Mouse (Mus musculus) embryo, embryonic 10.5 days (tissue): ENCODE data around the gene R3hdm1.
"Not testable (repeated sequence)": the region's sequence is repeated elsewhere in the genome, so short reads cannot be mapped to it uniquely, and the experiment has no call there.

Experiments
- DNase-seq: peaks from one replicate; pipeline ENCODE4 v3.0.0-alpha.2; 2015; ENCODE audit warnings: low spot score

R3hdm1 gene

DNA sequence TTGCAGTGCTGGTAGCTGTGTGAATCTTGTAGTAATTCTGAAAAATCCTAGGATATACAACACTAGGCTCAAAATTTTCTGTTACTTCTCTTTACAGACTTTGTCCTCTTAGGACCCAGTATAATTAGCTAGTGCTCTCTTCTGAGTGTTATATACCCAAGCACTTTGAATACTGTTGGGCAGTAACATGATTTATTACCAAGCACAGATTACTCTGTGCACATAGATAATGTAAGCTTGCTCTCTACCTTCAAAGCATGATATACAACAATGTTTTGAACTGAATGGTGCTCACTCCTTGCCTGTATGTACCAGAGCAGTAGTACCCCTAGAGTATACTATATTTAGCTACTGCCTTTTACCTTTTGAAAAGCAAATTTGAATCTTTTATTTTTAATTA, 33.1 kb downstream of the R3hdm1 start:
- DNase-seq, result not testable (repeated sequence)

DNA sequence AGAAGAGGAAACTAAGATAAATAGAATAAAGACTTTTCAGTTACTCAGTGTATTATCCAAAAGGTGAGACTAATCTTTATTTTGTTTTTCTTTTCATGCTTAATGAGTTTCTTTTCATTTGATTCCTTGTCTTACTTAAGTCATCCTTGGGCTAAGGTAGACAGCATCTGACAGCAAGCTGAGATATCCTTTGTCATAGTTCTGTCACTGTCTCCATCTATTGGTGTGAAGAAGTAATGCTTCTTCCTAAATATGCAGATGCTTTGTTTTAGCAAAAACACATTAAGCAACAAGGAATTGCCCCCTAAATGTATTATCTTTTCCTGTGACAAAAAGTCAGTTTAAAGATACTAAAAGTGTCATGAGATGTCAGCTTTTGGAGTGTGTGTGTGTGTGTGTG, 37.9 kb downstream of the R3hdm1 start:
- no peak for DNase-seq

DNA sequence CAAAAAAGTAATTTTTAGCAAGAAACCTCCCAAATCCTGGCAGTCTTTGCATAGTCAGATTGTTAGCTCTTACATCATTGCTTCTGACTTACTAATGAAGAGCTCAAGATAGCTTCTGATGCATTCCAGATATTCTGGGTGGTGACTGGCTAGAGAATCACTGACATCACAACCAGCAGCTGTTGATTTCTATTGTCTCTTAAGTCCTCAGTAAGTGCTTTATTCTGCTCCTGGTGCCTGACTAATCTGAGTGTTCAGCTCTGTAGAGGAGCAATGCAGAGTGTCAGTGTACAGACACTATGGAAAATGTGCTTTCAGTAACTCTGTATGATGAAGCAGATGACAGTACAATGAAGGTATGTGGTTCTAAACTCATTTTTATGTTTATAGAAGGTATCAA, 38.6 kb downstream of the R3hdm1 start:
- DNase-seq, result peak; percentile 5

- DNase-seq, result no peak
Measured at GRCm38 (mm10) chr1:128166956-128167355, 63.9 kb downstream of the R3hdm1 start.

- no peak for DNase-seq
Measured at GRCm38 (mm10) chr1:128170104-128170503, 67.0 kb downstream of the R3hdm1 start.

DNA sequence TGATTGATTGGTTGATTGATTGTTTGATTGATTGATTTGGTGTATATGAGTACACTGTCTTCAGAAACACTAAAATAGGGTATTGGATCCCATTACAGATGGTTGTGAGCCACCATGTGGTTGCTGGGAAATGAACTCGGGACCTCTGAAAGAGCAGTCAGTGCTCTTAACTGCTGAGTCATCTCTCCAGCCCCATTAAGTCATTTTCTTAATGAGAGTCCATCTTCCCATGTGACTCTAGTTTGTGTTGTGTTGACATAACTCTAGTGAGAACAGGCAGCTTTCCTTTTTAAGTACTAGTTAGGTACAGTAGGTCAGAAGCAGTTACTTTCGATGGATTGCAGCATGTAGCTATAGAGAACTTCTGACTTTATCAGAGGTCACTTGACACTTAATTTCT, 88.3 kb downstream of the R3hdm1 start:
- DNase-seq, result peak; percentile 6

DNA sequence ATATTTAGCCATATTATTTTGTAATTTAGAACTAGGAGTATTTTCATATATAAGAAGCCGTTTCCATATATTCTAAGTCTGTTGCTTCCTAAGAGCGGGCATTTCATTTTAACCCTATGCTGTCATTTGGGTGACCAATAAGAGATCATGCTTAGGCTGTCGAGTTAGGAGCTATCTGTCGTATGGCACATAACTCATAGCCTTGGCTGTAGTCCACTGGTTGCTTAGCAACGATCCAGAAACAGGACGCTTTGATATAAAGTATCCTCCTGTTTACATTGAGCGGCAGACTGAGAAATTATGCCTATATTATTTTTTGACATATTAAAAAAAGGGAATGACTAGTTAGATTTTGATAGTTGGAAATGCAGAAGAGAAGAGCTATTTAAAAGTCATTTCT, 89.3 kb downstream of the R3hdm1 start:
- DNase-seq, result peak; percentile 2

GRCm38 (mm10) chr1:128194011-128194410, 90.9 kb downstream of the R3hdm1 start:
- DNase-seq, result peak; percentile 43

GRCm38 (mm10) chr1:128197353-128197752, 94.3 kb downstream of the R3hdm1 start:
- DNase-seq, result no peak

GRCm38 (mm10) chr1:128213261-128213660, 110.2 kb downstream of the R3hdm1 start:
- peak; percentile 26 for DNase-seq

DNA sequence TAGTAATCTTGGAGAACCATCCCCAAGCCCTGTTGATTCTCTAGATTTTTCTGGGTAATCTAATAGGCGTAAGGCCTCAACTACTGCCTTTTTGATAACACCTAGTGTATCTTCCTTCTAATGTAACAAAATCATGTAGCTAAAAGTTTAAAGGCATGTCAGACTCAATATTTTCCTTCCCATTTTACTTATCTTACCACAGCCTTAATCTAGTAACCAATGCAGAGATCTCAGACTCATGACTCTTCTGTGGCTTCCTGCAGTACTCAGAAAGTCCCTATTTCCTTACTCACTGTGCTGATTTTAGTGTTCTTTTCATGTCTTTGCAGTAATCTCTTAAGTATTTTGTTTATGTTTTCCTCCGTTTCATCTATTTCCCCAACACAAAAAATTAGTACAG, 118.8 kb downstream of the R3hdm1 start:
- no peak for DNase-seq

- DNase-seq, result peak; percentile 10
Measured at GRCm38 (mm10) chr1:128223304-128223703, 120.2 kb downstream of the R3hdm1 start.

GRCm38 (mm10) chr1:128235181-128235580, 132.1 kb downstream of the R3hdm1 start:
- no peak for DNase-seq

DNA sequence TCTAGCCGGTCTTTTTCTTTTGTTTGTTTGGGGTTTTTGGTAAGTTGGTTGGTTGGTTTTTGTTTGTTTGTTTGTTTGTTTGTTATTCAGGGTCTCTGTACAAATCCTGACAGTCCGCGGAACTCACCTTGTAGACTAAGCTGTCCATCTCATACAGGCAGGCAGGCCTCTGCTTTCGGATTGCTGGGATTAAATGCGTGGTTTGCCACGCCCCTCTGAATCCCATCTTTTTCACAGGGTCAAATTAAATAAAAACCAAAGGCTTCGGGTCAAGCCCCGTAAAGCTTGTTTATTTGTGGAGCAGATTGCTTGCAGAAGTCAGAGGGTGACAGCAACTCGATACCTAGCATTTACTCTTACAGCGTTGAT, 140.5 kb downstream of the R3hdm1 start, which contains the start of gene Ubxn4:
Gene Ubxn4, plus strand, starts transcription at position 338 of the 369 bp plus-strand sequence.
- DNase-seq, result no peak

- DNase-seq, result peak; percentile 99
Measured at GRCm38 (mm10) chr1:128243996-128244726, 141.1 kb downstream of the R3hdm1 start.

DNA sequence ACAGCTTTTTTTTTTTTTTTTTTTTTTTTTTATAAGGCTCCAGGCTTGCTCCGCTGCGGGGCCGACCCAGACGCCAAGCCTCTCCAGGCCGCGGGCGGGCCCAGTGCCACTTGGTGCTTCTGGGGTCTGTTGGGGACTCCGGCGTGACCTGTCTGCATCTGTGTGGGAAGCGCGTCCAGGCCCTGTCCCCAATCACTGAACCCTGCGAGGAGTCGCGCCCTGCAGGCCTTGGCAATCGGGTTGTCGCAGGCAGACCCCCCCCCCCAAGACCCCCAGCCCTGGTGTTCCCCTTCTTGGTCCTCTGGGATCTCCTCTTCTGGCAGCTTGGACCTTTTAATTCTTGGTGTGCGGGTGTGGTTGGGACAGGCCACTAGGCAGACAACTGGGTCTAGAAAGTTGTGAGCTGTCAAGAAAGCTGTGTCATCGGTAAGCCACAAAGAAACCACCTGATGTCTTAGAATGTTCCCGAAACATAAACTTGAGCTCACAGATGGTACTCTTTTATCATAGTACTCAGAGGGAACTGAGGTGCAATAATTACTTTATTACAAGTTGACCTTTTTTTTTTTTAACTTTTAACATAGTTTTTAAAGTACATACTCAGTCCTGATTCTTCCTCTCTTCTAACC, 141.7 kb downstream of the R3hdm1 start:
- peak; percentile 58 for DNase-seq

DNA sequence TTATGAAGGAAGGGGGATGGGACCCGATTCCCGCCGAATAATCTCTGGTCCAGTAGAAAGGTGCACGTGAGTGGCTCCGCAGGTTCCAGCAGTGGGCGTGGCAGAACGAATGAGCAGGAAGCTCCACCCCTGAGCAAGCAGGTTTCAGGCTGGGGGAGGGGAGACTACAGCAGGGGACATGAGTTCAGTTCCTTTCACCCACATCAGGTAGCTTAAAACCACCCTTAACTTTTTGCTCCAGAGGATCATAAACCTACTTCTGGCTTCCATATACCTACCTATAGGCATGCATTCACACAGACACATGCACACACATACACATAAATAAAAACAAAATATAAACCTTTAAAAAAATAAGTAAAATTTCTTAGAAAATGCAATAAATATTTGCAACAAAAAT, 164.0 kb downstream of the R3hdm1 start:
- not testable (repeated sequence) for DNase-seq

DNA sequence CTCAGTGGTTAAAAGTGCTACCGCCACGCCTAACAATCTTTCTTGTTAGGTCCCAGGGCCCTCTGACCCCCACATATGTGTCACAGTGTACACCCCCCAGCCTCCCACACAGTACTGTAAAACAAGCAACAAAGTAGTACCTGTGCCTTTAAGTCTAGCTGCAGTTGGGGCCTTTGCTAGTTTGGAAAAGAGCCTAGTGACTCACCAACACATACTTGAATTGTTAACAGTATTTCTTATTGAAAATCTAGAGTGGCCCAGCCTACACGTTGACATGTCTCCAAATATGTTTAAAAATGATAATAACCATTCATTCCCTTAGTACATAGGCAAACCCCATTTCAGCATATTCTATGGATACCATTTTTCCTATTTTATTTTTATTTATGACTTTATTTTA, 167.6 kb downstream of the R3hdm1 start:
- DNase-seq, result no peak

DNA sequence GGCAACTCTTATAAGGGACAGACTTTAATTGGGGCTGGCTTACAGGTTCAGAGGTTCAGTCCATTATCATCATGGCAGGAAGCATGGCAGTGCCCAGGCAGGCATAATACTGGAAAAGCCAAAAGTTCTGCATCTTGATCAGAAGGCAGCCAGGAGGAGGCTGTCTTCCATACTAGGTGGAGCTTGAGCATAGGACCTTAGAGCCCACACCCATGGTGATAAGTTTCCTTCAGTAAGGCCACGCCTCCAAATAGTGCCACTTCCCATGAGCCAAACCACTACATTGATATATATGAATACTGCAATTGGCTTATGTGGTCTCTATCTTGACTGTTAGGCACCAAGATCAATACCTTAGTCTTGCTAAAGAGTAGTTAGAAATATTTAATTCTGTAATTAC, 172.8 kb downstream of the R3hdm1 start:
- DNase-seq, result no peak

GRCm38 (mm10) chr1:128278563-128278962, 175.5 kb downstream of the R3hdm1 start:
- DNase-seq, result no peak

DNA sequence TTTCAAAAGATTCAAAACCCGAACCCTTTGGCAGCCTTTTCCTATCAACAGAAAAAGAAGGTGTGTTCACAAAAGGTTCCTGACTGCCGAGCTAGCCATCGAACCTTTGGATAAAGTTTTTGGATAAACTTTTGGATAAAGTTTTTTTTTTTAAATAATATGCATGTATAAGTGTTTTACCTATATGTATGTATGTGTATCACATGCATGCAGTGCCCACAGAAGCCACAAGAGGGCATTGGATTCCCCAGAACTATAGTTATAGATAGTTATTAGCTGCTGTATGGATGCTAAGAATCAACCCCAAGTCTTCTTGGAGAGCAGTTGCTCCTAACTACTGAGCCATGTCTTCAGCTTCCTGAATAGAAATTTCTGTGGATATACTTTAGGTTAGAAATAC, 178.7 kb downstream of the R3hdm1 start:
- no peak for DNase-seq

DNA sequence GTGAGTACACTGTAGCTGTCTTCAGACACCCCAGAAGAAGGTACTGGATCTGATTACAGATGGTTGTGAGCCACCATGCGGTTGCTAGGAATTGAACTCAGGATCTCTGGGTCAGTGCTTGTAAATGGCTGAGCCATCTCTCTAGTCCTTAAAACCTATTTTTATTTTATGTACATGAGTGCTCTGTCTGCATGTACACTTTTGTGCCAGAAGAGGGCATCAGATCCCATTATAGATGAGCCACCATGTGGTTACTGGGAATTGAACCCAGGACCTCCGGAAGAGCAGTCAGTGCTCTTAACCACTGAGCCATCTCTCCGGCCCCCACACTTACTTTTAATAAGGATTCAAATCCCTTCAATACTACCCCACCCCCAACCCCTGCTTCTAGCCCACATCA, 179.8 kb downstream of the R3hdm1 start:
- DNase-seq, result no peak

GRCm38 (mm10) chr1:128284157-128284690, 181.1 kb downstream of the R3hdm1 start:
- DNase-seq, result no peak

GRCm38 (mm10) chr1:128285136-128285535, 182.0 kb downstream of the R3hdm1 start:
- no peak for DNase-seq
